Mouse (Mus musculus): ENCODE measurements around the gene Fhit.

- TF ChIP-seq CTCF (IDR thresholded peaks at IDR 0.05; ENCODE audit: borderline replicate concordance, extremely low read depth, insufficient read depth, insufficient read length) (no peak), POLR2A (IDR thresholded peaks at IDR 0.05; ENCODE audit: borderline replicate concordance, extremely low read depth, insufficient read depth, insufficient read length, poor library complexity, severe bottlenecking) (no peak)
Observed at GRCm38 (mm10) chr14:11159641-11160040, 2.2 kb downstream of the Fhit start.
